Mouse (Mus musculus) bone marrow, adult 2 months (tissue): ENCODE measurements at regions not wholly inside any gene's neighbourhood (a gene's known extent, or its start where the extent isn't known, plus 50 kb on each side); places are given as distances from the start of the nearest gene placed in this dataset.

ENCODE experiments used
- H3K27ac ChIP-seq: fragments of 200-500 bp; 2 replicates; pipeline ENCODE4 v1.5.1; 2012; ENCODE audit warnings: low read depth, mild to moderate bottlenecking, control low read depth, inconsistent platforms, low read length; ENCODE audit not compliant: control insufficient read depth, poor library complexity, insufficient read depth
- H3K4me1 ChIP-seq: fragments of 200-500 bp; 2 replicates; pipeline ENCODE4 v1.6.1; 2011; ENCODE audit warnings: low read length; ENCODE audit not compliant: control insufficient read depth, insufficient read depth
- H3K4me3 ChIP-seq: fragments of 200-500 bp; replicated peaks from 2 replicates; pipeline ENCODE3; 2011; ENCODE audit warnings: mild to moderate bottlenecking, low read depth, low read length, control low read depth; ENCODE audit not compliant: control insufficient read depth
- CTCF ChIP-seq: fragments of 200-500 bp; IDR thresholded peaks from 2 replicates; pipeline ENCODE4 v1.5.1; 2011; ENCODE audit warnings: low read length, control low read depth; ENCODE audit not compliant: control insufficient read depth, insufficient read depth
- POLR2A ChIP-seq: fragments of 200-500 bp; IDR thresholded peaks from 2 replicates; pipeline ENCODE4 v1.6.1; 2011; ENCODE audit warnings: low read depth, mild to moderate bottlenecking, control low read depth, low read length, borderline replicate concordance; ENCODE audit not compliant: control insufficient read depth
- WGBS: fragments of 180-500 bp; shearing (Covaris S2); methylation state at CpG from one replicate; pipeline ENCODE4 v1.1.7; 2018; 5-methylcytosine and 5-hydroxymethylcytosine counted together

DNA sequence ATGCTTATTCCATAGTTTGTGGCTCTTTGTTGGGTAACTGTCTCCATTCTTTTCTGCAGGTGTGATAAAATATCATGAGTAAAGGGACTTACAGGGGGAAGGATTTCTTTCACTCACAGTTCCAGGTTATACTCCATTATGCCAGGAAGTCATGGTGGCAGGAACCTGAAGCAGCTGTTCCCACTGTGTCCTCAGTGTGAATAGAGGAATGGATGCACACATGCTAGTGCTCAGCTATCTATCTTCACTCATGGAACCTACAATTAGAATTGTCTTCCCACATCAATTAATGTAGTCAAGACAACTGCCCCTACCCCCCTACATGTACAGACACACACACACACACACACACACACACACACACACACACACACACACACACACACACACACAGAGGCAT lies 189.5 kb downstream of the Etaa1 start:
- Histone ChIP-seq H3K4me3 (no peak overlapping the region), H3K27ac (no peak overlapping the region), H3K4me1 (no peaks in the 10 kb centered on the region)
- TF ChIP-seq POLR2A, result no peak

DNA sequence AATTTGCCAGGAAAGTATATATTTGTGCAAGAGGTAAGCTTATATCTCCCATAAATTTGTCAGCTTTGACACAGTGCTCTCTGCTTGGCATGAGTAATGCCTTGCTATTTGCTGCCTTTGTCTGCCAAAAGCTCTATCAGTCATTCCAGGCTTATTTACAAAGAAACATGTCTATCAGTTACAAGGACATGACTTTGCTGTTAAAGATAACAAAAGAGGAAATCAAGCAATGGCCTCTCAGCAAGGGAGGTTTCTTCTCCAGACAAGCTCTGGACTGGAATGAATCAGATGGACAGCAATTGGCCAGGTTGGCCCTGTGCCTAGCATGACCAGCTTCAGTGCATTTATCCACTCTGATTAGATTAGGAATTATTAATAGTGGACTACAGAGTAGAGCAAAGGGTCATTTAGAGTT lies 185.3 kb downstream of the Etaa1 start:
- Histone ChIP-seq H3K4me3 (no peak overlapping the region), H3K4me1 (no peaks in the 10 kb centered on the region), H3K27ac (no peak overlapping the region)
- TF ChIP-seq POLR2A (no peak), CTCF (no peak)

DNA sequence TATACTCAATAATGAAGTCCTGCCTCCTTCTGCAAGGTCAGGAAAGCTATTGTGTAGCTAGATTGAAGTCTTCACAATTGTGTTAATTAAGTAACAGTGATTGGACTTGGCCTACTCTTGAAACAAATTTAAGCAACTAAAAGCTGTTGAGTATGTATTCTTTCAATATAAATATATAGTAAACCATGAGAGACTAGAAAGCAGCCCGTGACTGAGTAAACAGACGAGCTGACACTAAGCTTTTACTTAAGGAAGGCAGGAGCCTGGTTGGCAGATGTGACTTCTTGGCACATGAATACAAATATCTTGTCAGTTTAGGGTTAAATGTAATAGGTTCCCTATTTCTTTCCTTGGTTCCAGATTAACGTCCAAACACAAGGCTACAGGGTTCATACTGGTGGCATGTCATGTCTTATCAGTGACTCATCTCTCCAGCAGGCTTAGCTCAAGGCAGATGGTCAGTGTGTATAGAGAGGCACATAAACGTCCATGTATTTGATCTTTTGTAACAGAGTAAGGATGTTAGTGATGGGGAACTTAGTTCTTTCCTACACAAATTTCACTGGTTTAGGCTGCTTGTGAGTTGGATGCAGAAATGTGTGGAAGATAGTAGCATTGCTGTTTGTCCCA lies 184.7 kb downstream of the Etaa1 start:
- WGBS, result 49% methylated on average over 4 of the region's 4 CpGs
- Histone ChIP-seq H3K4me1 (no peaks in the 10 kb centered on the region), H3K27ac (no peak overlapping the region), H3K4me3 (no peak overlapping the region)
- TF ChIP-seq POLR2A (no peak), CTCF (no peak)

DNA sequence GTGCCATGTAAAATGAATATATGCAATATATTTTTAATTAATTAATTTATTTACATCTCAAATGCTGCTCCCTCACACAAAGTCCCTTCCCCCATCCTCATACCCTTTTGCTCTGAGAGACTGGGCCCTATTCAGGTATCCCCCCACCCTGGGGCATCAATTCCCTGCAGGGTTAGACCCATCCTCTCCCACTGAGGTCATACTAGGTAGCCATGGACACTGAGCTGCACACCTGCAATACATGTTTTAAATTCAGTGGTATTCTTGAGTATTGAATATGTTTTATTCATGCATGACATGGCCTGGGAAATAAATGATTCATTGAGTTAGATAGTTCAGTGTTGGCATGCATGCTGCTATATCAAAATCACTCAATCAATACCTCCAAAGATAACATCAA lies 156.0 kb downstream of the Etaa1 start:
- Histone ChIP-seq H3K27ac (no peak overlapping the region), H3K4me3 (no peak overlapping the region), H3K4me1 (no peaks in the 10 kb centered on the region)
- TF ChIP-seq CTCF (no peak), POLR2A (no peak)

DNA sequence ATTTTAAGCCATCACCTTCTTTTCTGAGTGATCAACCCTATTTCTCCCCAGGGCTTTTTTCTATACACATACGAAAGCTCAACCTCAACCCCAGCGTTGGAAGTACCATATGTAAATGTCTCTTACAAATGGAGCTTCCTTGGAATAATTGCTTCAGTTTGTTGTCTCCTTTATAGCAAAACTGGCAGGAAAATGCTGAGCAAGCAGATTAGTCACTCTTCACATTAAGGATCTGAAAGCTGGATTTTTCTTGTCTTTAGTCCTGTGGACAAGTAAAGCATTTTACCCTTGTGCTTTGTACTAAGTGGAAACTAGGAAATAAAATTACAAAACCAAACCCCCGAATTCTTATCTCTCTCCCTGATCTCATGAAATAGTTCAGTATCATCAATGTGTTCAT lies 145.8 kb downstream of the Etaa1 start:
- Histone ChIP-seq H3K27ac (no peak overlapping the region), H3K4me1 (no peaks in the 10 kb centered on the region), H3K4me3 (no peak overlapping the region)
- WGBS, result 72% methylated on average over 3 of the region's 3 CpGs
- TF ChIP-seq POLR2A (no peak), CTCF (no peak)

DNA sequence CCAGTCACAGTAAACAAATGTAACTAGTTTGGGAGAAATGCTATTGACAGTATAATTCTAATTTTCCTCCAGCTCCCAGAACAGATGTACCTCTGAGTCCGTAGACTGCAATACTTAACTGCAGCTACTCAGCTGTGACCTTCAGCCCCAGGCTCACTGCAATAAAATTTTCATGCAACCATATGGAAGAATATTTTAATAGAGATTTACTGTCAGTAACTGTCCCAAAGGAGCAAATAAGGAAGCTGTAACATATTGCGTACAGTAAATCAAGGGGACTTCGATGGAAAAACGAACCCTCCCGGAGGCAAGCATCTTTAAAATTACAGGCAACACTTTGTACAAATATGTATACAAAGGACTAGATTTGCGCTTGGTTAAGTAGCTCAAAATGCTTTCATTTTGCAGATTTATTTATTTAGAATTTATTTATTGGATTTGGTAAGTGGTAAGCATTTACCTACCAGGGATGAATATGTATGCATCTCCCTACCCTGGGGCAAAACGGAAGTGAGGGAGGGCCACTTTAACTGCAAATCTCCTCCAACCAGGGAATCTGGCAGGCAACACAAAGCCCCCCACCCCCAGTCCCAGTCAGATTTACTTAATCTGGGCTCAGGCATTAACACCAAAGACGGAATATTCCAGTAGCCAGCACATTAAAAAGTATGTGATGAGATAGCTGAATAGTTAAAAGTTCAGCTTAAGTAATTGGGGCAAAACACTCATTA lies 141.7 kb downstream of the Etaa1 start:
- no peaks in the 10 kb centered on the region for H3K4me1 ChIP-seq
- H3K4me3 ChIP-seq, result no peak overlapping the region
- WGBS, result 79% methylated on average over 8 of the region's 8 CpGs
- H3K27ac ChIP-seq, result no peak overlapping the region
- TF ChIP-seq POLR2A, result no peak
- TF ChIP-seq CTCF, result no peak

DNA sequence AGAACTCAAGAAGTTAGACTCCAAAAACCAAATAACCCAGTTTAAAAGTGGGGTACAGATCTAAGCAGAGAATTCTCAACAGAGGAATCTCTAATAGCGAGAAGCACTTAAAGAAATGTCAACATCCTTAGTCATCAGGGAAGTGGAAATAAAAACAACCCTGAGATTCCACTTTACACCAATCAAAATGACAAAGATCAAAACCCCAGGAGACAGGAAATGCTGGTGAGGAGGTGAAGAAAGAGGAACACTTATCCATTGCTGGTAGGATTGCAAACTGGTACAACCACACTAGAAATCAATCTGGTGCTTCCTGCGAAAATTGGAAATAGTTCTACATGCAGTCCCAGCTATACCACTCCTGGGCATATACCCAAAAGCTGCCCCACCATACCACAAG lies 111.0 kb downstream of the Etaa1 start:
- Histone ChIP-seq H3K4me1 (no peaks in the 10 kb centered on the region), H3K27ac (no peak overlapping the region), H3K4me3 (no peak overlapping the region)
- no peak for TF ChIP-seq CTCF
- no peak for TF ChIP-seq POLR2A
- 63% methylated on average over 2 of the region's 2 CpGs for WGBS

DNA sequence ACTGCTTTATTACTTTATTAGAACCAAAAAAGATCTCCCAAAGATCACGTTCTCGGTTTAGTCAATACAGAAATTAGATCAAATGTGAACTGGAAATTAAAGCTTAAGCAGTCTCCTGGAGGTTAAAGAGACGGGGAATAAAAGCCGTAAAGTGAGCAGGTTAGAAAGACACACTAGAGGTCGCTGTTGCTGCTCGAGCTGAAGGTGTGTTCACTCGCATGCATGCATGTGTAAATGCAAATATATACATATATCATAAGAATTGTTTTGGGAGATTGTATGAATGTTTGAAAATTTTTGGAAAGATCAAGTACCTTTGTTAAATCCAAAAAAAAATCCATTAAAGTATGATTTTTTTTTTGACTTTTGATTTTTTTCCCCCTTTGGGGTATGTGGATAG lies 101.3 kb downstream of the Etaa1 start:
- H3K4me3 ChIP-seq, result no peak overlapping the region
- 29% methylated on average over 7 of the region's 7 CpGs for WGBS
- 0 out of 2 replicates have a peak, but pooled peaks have one; percentile 12 for TF ChIP-seq CTCF
- TF ChIP-seq POLR2A, result no peak

More for the DNA sequence above, 101.3 kb downstream of the Etaa1 start:
- no peaks in the 10 kb centered on the region for H3K4me1 ChIP-seq
- no peak overlapping the region for H3K27ac ChIP-seq
